Mouse (Mus musculus) ES-Bruce4 (cell line): ENCODE measurements at regions not wholly inside any gene's neighbourhood (a gene's known extent, or its start where the extent isn't known, plus 50 kb on each side); places are given as distances from the start of the nearest gene placed in this dataset.
"Not testable (repeated sequence)": the region's sequence is repeated elsewhere in the genome, so short reads cannot be mapped to it uniquely, and the experiment has no call there.

Source experiments
- CTCF ChIP-seq: IDR thresholded peaks from one replicate; pipeline ENCODE4 v1.8.1; 2011; ENCODE audit warnings: low read depth, low read length
- EP300 ChIP-seq: IDR thresholded peaks from 2 replicates; pipeline ENCODE4 v1.6.1; 2011; ENCODE audit warnings: low read depth, low read length; ENCODE audit not compliant: insufficient read depth

DNA sequence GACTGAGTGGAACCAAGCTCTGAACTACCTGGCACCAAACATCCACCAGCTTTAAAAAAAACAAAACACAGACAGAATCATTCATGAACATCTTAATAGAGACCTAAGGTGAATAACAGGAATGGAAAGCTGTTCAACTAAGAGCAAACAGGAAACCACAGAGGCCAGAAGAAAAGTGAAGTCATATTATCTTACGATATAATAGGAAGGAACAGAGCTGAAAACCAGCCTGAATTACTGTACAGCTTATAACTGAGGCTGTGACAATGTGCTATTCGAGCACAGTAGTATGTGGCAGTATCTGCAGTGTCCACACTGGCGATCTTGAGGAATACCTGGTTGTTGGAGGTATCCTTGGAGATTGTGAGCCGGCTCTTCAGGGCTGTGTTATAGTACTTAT is 480.6 kb upstream of the Zfp386 start:
- not testable (repeated sequence) for TF ChIP-seq CTCF, EP300
